Mouse (Mus musculus): Measurements from ENCODE around the gene Mcm5.

The Mcm5 gene

DNA sequence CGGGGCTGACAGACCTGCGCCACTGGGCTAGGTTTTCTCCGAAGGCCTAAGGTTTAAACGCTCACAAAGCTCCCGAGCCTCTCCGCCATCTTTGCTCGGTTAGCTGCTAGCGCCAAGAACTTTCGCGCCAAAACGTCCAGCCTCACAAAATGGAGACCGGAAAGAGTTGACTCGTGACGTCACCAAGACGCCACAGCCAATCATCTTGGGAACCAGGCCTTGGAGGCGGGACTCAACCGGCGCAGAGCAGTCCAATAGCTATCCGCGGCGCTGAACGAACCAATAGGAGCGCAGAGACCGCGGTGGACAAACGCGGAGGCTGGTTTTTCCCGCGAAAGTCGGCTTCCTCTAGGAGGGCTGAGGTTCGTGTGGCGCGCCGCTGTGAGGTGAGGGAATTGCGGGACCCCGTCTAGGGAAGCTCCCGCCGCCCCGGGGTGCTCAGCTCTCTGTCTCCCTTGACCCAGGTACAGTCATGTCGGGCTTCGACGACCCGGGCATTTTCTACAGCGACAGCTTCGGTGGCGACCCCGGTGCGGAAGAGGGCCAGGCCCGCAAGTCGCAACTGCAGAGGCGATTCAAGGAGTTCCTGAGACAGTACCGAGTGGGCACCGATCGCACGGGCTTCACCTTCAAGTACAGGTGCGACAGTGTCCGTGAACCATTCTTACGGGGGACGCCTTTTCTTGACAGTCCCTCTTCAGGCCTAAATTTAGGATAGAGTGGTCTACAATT lies at the start of gene Mcm5:
TSS of gene Mcm5 (plus strand) at position 334 of the 732 bp plus-strand sequence.
- DNase-seq (ENCODE audit: low spot score in 2 of 2), result peak; percentile 98 to 99

DNA sequence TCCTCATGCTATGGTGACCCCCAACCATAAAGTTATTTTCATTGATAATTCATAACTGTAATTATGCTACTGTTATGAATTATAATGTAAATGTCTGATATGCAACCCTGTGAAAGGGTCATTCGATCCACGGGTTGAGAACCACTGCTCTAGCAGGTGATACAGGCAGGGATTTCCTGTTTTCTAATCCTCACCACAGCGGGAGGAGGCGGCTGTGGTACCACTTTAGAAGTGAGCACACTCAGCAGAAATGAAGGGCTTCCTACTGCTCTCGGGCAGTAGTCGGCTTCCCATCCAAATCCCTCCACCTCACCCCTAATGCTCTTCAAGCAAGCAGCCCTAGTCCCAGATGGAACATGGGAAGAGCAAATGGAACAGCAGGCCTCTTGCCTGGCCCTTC lies 49.3 kb upstream of the Mcm5 start:
- DNase-seq (ENCODE audit: low spot score in 2 of 2), result no peak

DNA sequence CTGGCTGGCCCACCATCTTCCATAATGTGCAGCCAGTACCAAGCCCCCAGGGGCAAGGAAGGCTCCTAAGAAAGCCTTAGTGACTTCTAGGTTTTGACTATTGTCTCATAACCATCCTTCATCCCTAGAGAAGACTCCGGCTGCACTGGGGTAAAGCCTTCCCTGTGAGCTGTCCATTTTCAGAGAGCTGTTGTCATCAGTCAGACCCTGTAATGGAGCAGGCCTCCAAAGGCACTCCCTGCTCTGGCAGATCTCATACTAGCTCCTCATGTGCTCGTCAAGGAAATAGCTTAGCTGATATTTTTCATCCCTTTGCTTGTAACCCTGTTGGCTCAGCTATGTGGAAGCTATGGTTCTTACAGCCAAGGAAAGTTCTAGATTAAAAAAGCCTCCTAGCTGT lies 48.6 kb upstream of the Mcm5 start:
- no peak for DNase-seq (ENCODE audit: low spot score in 2 of 2)

DNA sequence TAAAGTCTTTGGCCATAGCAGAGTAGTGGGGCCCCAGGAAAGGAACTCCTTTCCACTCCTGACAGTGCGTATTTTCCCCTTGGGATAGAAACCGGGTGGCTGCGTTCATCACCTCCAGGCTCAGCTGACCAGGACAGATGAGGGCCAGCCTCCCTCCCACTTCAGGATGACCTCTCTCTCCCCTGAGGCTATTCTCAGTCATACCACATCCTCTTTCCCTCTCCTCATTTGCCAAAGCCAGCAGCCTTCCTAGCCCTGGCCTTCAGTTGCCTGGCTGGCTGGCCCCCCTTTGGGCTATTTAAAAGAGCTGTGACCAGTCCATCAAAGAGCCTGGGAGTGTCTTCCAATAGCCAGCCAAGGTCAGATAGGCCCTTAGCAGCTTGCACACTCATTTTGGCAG lies 46.1 kb upstream of the Mcm5 start:
- DNase-seq (ENCODE audit: low spot score in 2 of 2), result no peak

DNA sequence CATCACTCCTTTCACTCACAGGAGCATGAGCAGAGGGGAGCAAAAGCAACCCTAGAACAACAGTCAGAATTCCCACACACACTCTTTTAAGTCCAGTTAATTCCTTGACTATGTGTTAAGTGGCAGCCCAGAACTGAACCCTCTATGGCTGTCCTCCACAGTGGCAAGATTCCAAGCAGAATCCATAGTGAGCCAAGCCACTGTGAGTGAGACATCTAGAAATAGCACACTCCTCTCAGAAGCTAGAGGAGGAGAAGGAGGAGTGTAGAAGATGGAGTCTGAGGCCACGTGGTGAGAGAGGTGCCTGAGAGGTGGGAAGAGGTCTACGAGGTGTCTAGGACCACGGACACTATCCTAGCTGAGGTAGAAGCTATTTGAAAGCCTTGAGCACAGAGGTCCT lies 44.6 kb upstream of the Mcm5 start:
- DNase-seq (ENCODE audit: low spot score in 2 of 2), result no peak

DNA sequence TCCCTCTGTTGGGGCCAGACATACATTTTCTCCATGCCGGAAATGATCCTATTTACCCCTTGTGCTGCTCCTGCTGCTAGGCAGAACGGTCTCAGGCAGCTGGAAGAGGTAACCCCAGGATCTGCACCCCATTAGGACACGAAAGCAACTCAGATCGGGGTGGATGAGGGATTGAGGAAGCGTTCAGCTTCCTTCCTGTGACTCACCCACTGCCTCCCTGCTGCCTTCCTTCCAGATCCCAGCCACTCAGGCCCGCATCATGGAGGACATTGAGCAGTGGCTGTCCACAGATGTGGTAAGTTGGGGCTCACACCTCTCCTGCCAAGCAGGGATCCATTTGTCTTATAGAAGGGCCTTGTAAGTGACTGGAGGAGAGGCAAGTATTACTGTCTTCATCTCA lies 42.1 kb upstream of the Mcm5 start:
- no peak for DNase-seq (ENCODE audit: low spot score in 2 of 2)

DNA sequence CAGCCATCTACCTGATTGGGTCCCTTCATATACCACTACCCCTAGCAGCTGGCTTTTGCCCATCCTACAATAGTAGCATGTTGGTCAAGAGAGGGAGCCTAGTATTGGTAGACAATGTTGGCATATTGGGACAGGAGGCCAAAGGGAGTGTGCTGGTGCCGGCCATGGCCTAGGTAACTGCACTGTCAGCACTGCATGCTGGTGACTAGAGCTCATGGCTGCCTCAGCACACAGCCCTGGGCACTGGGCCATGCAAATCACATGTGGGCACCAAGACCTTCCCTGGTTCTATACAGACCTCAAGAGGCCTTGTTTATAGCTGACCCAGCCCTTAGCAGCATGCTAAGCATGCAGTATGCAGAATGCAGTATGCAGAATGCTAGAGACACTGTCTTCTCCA lies 39.1 kb upstream of the Mcm5 start:
- DNase-seq (ENCODE audit: low spot score in 2 of 2), result no peak

DNA sequence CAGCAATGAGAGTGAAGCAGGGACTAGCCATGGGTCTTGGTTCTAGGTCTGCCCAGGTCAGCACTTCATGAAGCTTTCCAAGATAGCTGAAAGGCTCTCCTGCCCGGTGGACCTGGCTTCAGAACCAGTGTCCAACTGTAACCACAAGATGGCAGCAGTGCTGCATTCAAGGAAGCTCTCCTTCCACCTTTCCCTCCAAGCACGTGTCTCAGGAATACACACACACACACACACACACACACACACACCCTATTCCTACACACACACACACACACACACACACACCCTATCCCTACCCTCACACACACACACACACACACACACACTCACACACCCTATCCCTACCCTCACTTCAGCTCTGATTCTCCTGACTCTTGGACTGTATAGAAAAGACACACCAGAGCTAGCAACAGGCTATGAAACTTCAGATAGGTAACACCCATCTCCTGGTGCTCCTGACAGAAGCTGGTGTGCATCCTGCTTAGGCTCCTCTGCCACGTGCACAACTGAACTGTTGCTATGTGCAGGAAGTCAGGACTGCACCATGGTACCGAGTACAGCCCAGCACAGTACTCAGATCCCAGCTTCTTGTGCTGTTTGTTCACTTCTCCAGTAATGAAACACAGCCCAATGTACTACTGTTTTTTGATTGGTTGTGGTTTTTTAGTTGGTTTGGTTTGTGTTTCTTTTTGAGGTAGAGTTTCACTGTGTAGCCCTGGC lies 37.6 kb upstream of the Mcm5 start:
- peak; percentile 75 to 79 for DNase-seq (ENCODE audit: low spot score in 2 of 2)

DNA sequence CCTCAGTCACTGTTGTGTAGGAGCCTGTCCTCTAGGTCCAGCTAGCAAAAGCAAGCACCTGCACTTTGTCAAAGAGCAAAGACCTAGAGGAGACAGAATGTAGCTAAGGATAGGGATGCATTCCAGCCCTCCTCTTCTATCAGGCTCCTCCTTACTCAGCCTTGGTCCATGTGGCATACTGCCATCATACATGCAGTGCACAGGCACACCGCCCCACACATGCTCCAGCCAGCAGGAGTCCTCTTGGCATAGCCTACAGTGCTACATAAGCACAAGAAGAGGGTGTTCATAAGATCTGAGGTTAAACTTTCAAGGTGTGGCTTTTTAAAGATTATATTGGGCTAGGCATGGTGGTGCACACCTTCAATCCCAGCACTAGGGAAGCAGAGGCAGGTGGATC lies 34.5 kb upstream of the Mcm5 start:
- DNase-seq (ENCODE audit: low spot score in 2 of 2), result no peak

DNA sequence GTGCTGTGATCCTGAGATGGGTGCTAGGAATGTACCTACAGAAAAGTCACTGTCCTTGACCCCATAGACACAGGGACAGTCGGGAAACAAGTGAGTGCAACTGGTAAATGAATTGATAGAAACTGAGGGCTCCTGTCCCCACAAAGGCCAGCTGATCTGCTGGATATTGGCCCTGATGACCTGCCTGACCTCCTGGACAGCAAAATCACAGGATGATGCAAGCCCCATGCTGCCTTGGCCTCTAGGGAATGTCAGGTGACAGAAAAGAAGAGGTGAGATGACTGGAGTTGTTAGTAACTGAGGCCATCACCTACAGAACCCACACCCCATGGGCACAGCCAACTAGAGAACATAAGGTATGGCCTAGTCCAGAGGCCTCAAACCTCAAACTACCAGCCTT lies 31.2 kb upstream of the Mcm5 start:
- DNase-seq (ENCODE audit: low spot score in 2 of 2), result no peak

DNA sequence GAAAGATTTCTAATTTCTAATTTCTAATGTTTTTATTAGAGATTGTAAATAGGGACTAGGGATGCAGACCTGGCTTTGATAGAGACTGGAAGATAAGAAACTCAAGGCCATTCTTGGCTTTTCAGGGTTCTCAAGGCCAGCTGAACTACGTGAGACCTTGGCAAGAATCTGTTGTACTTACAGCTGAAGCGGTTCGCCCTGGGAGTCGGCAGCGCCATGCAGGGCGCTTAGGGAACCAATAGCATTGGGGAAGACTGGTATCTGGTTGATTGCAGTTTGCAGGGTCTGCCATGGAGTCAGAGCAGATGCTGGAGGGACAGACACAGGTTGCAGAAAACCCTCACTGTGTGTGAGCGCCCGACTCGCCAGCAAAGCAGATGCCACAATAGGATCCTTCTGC lies 30.5 kb upstream of the Mcm5 start:
- DNase-seq (ENCODE audit: low spot score in 2 of 2), result no peak

DNA sequence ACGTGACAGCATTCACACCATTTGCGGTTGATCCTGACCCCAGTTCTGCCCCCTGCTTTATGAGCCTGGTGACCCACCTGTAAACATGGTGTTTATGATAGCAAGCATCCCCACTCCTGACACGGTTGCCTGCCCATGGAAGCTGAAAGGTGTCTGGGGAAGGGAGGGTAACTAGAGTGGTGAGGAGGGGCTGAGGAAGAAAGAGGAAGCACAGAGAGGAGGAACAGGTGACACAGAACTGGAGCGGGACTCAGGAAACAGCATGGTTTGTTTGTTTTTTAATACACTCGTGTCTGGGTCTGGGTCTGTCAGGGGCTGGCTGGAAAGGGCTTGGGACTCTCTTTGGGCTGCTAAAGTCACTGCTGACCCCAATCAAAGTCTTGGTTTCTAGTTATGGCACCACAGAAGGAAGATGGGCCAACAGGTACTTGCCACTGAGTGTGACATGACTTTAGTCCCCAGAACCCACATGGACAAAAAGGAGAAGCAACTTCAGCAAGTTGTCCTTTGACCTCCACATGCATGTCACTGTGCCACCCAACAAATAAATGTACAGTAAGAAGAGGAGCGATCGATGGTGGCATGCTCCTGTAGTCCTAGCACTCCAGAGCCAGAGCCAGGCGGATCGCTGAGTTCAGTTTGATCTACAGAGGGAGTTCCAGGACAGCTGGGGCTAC lies 27.9 kb upstream of the Mcm5 start:
- DNase-seq (ENCODE audit: low spot score in 2 of 2), result no peak

DNA sequence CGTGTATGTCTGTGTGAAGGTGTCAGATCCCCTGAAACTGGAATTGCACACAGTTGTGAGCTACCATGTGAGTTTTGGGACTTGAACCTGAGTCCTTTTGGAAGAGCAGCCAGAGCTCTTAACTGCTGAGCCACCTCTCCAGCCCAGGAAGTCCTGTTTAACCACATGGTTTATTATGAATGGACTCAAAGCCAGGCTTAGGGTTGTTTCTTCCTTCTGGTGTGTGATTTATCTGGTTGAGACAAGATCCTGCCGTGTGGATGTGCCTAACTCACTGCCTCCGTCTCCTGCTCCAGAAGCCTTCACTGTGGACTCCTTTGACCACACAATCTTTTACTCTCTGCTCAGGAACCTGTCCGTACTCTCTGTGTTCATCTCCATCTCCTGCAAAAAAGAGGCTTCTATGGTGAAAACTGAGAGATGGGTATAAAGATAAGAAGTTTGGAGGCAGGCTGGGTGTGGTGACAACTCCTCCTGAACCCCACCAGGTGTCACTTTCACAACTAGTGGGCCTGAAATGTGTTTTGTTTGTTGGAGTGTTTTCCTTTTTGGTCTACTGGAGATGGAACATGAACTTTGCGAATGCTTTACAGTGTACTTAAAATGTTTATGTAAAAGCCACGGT lies 27.1 kb upstream of the Mcm5 start:
- no peak for DNase-seq (ENCODE audit: low spot score in 2 of 2)

DNA sequence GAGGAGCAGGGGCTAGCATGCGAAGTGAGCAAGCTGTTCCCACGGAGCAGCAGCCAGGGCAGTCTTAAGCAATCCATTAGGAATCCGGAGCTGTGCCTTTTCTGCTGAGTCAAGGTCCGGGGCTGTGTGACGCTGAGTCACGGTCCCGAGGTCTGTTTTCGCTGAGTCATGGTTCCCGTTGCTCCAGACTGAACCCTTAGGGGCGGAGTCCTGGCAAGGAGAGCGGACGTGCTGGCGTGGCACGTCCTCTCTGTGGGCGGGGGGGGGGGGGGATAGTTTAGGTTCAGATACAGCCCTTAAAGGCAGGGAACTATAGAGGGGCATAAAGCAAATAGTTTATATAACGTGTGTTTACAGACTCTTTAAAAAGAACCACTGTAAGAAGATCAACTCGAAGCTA lies 25.5 kb upstream of the Mcm5 start:
- peak; percentile 90 to 95 for DNase-seq (ENCODE audit: low spot score in 2 of 2)

DNA sequence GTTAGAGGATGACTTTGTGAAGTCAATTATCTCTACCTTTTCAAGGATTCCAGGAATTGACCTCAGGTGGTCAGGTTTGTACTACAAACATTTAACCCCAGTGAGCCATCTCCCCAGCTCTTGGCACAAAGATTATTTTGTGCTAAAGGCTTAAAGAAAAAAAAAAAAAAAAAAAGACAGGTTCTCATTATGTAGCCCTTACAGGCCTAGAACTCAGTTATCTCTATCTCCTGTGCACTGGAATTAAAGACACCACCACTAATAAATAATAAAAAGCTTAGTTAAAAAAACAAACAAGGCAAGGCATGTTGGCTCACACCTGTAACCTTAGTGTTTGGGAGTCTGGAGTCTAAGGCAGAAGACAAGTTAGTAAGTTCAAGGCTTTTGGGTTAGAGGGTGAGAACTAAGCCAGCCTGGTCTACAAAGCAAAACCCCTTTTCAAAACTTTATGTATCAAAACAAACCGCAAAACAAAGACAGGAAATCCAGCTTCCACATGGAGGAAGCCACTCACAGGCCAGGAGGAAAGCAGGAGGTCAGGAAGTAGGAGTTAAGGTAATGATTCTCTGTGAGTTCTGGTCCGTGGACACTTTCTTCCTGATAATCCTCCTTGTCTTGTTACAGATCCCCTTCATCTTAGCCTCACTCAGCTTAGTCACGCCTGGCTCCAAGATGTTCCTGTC lies 24.8 kb upstream of the Mcm5 start:
- DNase-seq (ENCODE audit: low spot score in 2 of 2), result no peak

DNA sequence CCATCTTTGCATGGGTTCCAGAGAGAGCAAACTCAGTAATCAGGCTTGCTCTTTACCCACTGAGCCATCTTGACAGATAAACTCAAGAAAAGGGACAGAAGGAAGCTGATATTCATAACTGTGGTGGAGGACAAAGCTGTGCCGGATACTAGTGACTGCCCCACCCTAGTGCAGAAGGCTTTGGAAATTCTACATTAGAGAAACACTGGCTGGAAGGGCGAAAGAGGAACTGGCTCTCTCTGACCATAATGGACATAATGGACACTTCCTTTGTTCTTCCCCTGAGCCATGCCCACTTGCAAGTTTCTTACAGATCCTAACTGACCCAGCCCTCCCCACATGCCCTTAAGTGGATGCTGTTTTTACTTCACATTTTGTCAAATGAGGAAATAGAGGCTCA lies 23.4 kb upstream of the Mcm5 start:
- no peak for DNase-seq (ENCODE audit: low spot score in 2 of 2)

DNA sequence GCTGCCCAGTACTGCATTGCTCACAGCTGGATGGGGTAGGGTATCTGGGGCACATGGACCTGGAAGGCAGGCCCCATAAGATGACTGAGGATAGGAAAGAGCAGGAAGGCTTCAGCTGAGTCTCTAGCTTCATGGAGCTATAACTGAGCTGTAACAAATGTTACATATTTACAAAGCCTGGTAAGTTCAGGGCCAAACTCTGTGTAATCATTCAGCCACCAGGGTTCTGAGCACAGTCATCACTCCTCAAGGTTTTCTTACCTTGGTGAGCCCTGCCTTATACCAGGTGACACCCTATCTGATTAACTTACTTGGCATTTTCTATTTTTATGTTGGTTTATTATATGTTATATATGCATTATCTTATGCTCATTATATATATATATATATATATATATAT lies 22.2 kb upstream of the Mcm5 start:
- no peak for DNase-seq (ENCODE audit: low spot score in 2 of 2)

DNA sequence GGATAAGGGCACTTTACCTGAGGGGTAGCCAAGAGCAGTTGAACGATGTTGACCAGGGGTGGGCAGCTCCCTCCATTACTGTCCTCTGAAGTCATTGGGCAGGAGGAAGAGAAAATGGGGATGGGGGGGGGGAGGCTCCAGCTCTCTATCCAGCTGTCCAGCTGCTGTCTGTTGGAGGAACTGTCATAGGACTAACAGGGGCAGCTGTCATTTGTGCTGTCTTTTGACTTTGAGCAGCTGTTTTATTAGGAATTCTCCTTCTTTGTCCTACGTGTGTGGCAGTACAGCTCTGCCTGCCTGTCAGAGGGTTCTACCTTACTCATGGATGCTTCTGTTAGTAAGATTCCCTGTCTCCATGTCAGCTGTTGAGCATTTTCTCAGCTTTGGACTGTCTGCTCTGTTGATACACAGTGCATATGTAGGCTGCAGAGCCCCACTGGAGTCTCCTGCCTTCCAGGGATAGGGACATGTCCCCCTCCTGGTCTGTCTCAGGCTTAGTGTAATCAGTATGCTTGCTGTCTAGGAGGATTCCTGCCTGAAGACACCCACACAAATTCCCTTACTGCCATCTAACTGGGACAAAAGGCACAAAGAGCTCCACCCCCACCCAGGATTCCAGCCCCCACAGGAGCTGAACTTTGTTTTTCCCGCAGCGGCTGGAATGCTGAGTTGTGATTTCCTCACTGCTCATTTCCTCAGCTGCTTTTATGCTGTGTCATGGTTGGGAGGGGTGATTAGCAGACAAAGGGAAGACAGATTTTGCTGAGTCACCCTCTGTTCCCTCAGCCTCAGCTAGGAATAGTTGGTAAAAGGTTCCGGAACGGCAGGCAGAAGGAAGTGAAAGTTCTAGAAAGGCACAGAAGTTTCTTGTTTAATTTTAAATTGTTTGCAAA lies 20.1 kb upstream of the Mcm5 start:
- DNase-seq (ENCODE audit: low spot score in 2 of 2), result peak; percentile 74 to 77

DNA sequence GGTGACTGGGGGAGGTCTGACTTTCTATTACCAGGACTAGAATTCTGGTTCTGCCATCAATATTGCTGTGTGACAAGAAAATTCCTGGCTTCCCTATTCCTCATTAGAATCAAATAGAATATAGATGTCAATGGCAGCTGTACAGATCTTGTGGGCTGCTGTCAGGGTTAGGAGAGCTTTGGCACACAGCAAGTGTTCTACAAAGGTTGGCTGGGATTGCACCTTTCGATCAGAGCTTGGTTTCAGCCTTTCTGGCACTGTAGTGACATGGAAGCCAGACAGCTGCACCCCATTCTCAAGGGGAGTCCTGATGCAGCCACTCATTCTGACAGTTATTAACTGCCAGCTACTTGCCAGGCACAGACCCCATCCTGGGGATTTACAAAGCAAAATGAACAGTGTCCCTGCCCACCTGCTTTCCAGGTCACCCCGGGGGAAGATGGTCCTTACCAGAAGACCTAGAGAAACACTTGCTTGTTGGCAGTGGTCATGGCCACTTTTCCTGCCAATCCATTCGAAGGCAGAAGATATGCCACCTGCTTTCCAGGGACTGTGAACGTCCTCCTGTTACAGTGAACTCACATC lies 18.5 kb upstream of the Mcm5 start:
- no peak for DNase-seq (ENCODE audit: low spot score in 2 of 2)

DNA sequence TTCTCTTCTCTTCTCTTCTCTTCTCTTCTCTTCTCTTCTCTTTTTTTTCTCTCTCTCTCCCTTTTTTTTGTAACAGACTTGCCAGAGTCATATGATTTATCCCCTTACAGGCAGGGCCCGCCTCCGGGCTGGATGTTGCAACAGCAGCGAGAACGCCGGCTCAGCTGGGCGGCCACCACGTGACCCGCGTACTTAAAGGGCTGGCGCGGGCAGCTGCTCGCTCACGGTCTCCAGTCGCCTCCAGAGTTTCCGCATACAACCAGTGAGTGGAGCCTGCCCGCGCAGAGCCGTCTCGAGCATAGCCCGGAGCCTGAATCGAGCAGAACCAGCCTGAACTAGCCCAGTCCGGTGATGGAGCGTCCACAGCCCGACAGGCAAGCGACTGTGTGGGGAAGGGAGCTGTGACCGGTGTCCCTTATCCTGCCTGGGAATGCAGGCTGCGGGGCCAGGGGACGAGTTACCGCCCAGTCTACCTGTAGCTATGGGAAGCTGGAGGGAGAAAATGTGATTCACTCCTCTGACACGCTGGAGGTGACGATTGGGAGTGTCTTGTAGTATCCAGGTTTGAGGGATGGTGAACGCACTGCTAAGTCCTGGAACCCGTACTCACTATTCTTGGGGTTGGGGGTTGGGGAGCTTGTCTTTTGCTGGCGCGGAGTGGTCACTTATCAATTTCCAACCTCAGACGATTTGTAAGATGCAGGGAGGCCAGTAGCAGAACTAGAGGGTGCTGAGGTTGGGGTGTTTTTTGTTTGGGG lies 15.8 kb upstream of the Mcm5 start, which contains the start of gene Hmox1:
TSS of gene Hmox1 (plus strand) at position 223 of the 758 bp plus-strand sequence.
- peak; percentile 93 to 97 for DNase-seq (ENCODE audit: low spot score in 2 of 2)

Measured in urinary bladder, postnatal 36 days (tissue).